Mouse (Mus musculus) urinary bladder, postnatal 14 days (tissue): Measurements from ENCODE around the gene Maco1.

ENCODE experiments used
- DNase-seq: peaks from one replicate; pipeline ENCODE4 v3.0.0; 2021; ENCODE audit warnings: low spot score

Maco1 gene

GRCm38 (mm10) chr4:134853259-134853636 is at the start of gene Maco1:
Gene Maco1 (minus strand): TSS chr4:134853345.
- DNase-seq, result peak; percentile 99

GRCm38 (mm10) chr4:134901126-134901525 is 48.0 kb upstream of the Maco1 start:
- DNase-seq, result no peak

DNA sequence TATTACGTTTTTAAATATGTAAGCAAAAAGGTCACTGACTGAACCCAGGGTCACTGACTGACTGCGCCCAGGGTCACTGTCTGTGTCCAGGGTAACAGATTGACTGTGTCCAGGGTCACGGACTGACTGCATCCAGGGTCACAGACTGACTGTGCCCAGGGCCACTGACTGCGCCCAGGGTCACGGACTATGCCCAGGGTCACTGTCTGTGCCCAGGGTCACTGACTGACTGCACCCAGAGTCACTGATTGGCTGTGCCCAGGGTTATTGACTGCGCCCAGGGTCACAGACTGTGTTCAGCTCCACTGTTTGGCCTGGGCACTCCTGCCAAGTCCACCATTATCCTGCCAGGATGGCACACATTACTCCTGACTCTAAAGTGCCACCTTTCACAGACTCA is 44.1 kb upstream of the Maco1 start:
- no peak for DNase-seq

- DNase-seq, result peak; percentile 61
Observed at GRCm38 (mm10) chr4:134892096-134892495, 39.0 kb upstream of the Maco1 start.

- no peak for DNase-seq
Observed at GRCm38 (mm10) chr4:134884364-134884763, 31.2 kb upstream of the Maco1 start.

- DNase-seq, result no peak
Observed at GRCm38 (mm10) chr4:134883808-134884207, 30.7 kb upstream of the Maco1 start.

DNA sequence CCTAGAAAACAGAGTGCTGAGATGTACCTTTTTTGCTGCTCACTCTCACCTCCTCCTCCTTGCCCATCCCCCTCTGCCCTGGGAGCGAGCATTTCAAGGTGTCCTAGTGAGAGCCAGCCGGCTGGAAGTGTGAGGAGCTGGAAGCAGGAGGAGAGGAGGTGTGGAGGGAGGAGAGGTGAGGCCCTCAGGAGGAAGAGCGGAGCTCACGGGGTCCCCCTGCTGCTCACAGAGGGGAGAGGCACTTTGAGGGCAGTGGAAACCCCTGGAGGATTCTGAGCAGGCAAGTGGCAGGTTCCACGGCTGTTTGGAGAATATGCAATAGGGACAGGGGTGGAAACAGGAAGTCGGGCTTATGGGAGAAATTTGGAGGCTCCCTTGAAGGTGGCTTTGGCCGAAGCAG is 30.1 kb upstream of the Maco1 start:
- DNase-seq, result no peak

DNA sequence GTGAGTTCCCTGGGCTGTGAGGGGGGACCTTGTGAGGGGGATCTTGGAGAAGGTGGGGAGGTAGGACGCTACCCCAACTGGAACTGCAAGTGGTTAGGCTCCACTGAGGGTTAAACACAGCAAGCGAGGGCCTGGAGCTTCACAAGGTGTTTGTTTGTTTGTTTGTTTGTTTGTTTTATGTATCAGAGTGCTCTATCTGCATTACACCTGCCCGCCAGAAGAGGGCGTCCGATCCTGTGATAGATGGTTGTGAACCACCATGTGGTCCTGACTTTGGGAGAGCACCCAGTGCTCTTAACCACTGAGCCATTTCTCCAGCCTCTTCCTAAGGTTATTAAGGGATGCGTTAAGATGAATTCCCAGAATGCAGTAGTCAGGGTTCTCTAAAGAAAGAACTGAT is 26.9 kb upstream of the Maco1 start:
- no peak for DNase-seq

GRCm38 (mm10) chr4:134879410-134879981 is 26.4 kb upstream of the Maco1 start:
- peak; percentile 83 for DNase-seq

DNA sequence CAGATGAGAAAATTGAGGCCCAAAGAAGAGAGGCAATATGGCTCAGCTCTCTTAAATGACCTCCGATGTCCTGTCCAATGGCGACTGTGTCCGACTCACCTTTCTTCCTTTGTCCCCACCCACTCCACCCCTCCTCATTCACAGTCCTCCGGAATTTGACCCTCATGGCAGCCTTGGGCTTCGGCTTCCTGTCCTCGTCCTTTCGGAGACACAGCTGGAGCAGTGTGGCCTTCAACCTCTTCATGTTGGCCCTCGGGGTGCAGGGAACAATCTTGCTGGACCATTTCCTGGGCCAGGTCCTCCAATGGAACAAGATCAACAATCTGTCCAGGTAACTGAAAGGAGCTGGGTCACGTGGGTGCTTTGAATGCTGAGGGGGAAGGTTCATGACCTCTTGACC is 23.0 kb upstream of the Maco1 start:
- no peak for DNase-seq

DNA sequence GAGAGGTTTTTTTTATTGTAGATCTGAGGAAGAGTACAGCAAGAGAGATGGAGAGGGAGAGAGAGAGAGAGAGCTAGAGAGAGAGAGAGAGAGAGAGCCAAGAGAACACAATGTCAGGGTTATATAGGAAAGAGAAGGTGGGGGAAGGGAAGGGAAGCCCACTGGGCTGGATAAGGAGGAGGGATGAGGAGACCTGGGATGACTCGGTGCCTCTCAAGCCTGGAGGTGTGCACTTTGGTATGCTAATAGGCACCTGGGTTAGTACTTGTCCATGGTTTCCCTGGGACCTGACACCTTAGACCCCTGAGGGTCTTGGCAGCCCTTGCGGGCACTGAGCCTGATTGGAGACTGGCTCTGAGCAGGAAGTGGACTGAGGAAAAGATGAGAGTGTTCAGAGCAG is 18.8 kb upstream of the Maco1 start:
- no peak for DNase-seq

- peak; percentile 56 for DNase-seq
Observed at GRCm38 (mm10) chr4:134871477-134871876, 18.3 kb upstream of the Maco1 start.

DNA sequence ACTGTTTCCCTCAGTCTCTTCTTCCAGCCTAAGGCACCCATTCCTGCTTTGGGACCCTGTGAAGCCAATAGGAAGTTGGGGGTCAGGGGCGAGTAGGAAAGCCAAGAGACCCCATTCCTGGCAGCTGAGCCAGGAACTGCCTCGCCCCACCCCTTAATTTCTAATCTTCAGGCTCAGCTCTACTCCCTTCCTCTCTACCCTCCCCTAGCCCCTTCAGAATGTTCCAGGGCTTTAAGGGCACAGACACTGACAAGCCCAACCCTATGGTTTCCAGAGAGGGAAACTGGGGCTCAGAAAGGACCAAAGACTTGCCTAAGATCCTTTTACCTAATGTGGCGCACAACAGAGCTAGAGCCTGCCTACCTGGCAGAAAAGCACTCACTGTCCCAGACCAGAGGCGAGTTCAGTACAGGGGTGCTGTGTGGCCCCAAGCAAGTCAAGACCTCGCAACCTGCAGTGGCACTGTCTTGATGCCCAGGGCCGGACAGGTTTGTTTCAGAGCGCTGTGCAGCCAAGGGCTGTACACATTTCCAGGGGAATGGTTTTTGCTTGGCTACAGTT is 16.8 kb upstream of the Maco1 start:
- DNase-seq, result no peak

GRCm38 (mm10) chr4:134869068-134869730 is 16.1 kb upstream of the Maco1 start:
- DNase-seq, result no peak

GRCm38 (mm10) chr4:134868490-134868889 is 15.3 kb upstream of the Maco1 start:
- no peak for DNase-seq

DNA sequence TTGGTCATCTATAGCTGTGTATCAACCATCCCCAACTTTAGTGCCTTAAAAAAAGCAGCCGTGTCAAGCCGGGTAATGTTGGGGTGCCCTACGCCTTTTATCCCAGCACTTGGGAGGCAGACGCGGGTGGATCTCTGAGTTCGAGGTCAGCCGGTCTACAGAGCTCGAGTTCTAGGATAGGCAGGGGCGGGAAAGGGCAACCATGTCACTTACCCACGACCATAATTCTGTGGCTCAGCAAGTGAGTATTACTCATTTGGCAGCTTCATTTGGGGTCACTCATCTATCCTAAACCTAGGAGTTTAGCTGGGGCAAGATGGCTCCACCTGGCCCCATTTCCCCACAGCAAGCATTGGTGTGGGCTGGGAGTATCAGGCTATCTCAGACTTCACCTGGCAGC is 14.9 kb upstream of the Maco1 start:
- no peak for DNase-seq

GRCm38 (mm10) chr4:134867661-134868060 is 14.5 kb upstream of the Maco1 start:
- no peak for DNase-seq

DNA sequence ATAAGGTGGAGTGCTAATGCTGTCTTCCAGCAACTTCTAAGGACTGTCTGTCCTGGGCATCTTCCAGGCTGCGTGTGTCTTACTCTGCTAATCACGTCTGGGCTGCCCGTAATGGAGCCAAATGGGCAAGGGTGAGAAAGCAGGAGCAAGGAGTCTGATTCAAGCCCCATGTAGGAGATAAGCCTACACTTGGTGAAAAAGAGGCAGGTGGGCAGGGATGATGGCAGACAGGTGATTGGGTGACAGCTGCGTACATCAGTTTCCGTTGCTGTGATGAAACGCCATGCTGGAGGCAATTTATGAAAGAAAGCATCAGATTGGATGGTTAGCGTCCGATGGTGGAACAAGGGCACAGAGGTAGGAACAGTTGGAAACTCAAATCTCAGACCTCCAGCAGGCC is 14.1 kb upstream of the Maco1 start:
- DNase-seq, result no peak

DNA sequence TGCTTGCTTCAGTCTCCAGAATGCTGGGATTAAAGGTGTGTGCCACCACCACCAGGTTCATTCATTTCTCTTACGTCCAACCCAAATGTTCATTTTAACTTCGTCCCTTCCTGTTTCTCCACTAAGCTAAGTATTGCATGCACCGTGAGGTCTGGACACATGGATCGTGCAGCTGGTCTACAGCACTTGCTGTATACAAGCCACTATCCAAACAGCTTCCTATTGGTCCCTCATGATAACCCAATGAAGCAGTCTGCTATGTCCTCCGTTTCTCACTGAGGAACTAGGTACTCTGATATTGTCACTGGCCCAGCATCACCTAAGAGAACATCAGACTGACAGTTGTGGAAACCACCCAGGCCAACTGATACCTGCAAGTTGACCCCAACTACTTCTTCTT is 12.6 kb upstream of the Maco1 start:
- no peak for DNase-seq

- DNase-seq, result no peak
Observed at GRCm38 (mm10) chr4:134865340-134865739, 12.2 kb upstream of the Maco1 start.

DNA sequence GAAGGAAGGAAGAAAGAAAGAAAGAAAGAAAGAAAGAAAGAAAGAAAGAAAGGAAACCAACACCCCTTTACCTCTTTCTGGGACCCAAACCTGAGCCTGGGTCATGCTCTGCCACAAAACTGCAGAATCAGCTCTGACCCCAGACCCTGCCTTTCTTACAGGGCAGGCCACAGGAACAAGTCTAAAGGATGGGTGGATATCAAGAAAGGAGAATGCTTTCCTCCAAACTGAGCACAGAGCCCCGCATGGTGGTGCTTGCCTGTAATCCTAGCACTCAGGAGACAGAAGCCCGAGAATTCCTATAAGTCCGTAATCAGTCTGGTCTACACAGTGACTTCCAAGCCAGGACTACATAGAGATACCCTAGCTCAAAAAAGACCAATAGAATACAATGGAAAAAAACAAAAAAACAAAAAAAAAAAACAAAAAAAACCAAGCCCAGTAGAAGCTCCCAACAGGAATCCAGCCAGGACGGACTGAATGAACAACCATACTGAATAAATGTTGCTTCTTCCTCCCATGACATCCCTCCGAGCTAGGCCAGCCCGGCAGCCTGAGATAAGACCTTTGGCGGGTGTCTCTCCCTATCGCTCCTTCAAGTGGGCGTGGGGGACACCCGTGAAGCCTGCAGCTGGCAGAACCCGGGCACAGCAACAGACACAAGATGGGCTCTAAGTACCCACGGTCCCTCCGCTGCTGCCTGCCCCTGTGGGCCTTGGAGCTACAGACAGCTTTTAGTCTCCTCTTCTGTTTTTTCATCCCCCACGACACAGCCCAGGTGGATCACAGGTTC is 11.0 kb upstream of the Maco1 start, which contains the start of gene Rhd:
Gene Rhd, plus strand, starts transcription at position 600 of the 793 bp plus-strand sequence.
- no peak for DNase-seq

DNA sequence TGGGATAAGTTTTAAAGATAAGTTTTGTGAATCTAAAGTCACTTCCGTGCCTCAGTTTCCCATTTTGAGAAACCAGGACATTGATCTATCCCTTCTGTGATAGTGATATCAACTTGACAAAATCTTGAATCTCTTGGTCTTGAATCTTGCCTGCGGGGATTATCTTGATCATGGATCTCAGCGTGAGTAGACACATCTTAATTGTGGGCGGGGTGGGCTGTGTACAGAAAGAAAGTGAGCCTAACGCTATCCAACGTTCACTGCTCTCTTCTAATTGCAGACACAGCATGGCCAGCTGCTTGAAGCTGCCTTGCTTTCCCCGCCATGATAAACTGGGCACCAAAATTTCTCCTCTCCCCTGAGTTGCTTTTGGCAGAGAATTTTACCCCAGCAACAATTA is 9.9 kb upstream of the Maco1 start:
- DNase-seq, result no peak

- DNase-seq, result no peak
Observed at GRCm38 (mm10) chr4:134861884-134862283, 8.7 kb upstream of the Maco1 start.
